9 mouse cellular contexts compared by ENCODE assay signal in genomic region chr6:22802399-22803092, GRCm38 (mm10).
A peak's percentile ranks its signal among the peaks of the same experiment; 100 is the strongest.
DNase-seq lines count a peak whose midpoint lies in the region; ATAC-seq and TF ChIP-seq lines count a peak whose summit lies in the region.
"Had no signal": no experiment of that assay in that cellular context is flagged by ENCODE, and none has a peak within 500 bp of the region (broad histone marks: within the 10 kb centered on the region; RNA-seq: fewer than 3 reads in every experiment).

No protein-coding gene starts in this region.

- intact Hi-C loops in heart, postnatal 10 days (cut with DNase I), result no loop called here
- intact Hi-C loops in gastrocnemius, adult 2 months (cut with DNase I), result no loop called here

- no peaks in the 10 kb centered on the region for H3K36me3 ChIP-seq in embryonic facial prominence, embryonic 11.5 days (replicated peaks; ENCODE audit: control insufficient read depth, insufficient read depth, low read depth, low read length)
- H3K36me3 ChIP-seq in embryonic facial prominence, embryonic 10.5 days (replicated peaks), result no peaks in the 10 kb centered on the region
- no peaks in the 10 kb centered on the region for H3K36me3 ChIP-seq in C2C12 (ENCODE audit: control insufficient read depth, insufficient read depth)
- no peaks in the 10 kb centered on the region for H3K36me3 ChIP-seq in hindbrain, embryonic 13.5 days
- H3K36me3 ChIP-seq: heart, embryonic 15.5 days had no signal

- no peak for DNase-seq in embryonic facial prominence, embryonic 11.5 days (ENCODE audit: low spot score)
- no peak for DNase-seq in embryonic facial prominence, embryonic 10.5 days (ENCODE audit: low spot score)
- DNase-seq in cerebellum, adult 8-10 months, result peak; percentile 4
- DNase-seq in ovary, postnatal 36 days (ENCODE audit: low spot score), result no peak
- DNase-seq in heart, postnatal 10 days, result no peak
- no peak for DNase-seq in gastrocnemius, adult 2 months

- H3K79me3 ChIP-seq in C2C12 (ENCODE audit: low read depth), result no peaks in the 10 kb centered on the region

- H3K9me3 ChIP-seq in embryonic facial prominence, embryonic 11.5 days (replicated peaks; ENCODE audit: control insufficient read depth, low read length), result no peaks in the 10 kb centered on the region
- H3K9me3 ChIP-seq in embryonic facial prominence, embryonic 10.5 days, result no peaks in the 10 kb centered on the region
- H3K9me3 ChIP-seq in hindbrain, embryonic 13.5 days, result no peaks in the 10 kb centered on the region
- H3K9me3 ChIP-seq: heart, embryonic 15.5 days had no signal

- peak; percentile 52 for ATAC-seq in embryonic facial prominence, embryonic 11.5 days (replicated peaks; ENCODE audit: insufficient number of reproducible peaks, low FRiP score, low TSS enrichment, low read depth)
- ATAC-seq in hindbrain, embryonic 13.5 days (ENCODE audit: low FRiP score), result peak; percentile 80; the same call in 1 of the 2 replicates

- no peaks in the 10 kb centered on the region for H3K79me2 ChIP-seq in C2C12 (ENCODE audit: control insufficient read depth, insufficient read depth)

- no peak overlapping the region for H3ac ChIP-seq in C2C12 (ENCODE audit: control insufficient read depth, insufficient read length, low read depth)

- no peak overlapping the region for H3K4me2 ChIP-seq in embryonic facial prominence, embryonic 11.5 days (ENCODE audit: low read depth, low read length)
- H3K4me2 ChIP-seq in hindbrain, embryonic 13.5 days, result no peak overlapping the region
- H3K4me2 ChIP-seq: heart, embryonic 15.5 days had no signal

- no peak overlapping the region for H3K9ac ChIP-seq in embryonic facial prominence, embryonic 11.5 days (replicated peaks; ENCODE audit: low read length)
- no peak overlapping the region for H3K9ac ChIP-seq in hindbrain, embryonic 13.5 days
- H3K9ac ChIP-seq: heart, embryonic 15.5 days had no signal

- no peak overlapping the region for H3K4me3 ChIP-seq in embryonic facial prominence, embryonic 11.5 days (ENCODE audit: low read depth, low read length)
- no peak overlapping the region for H3K4me3 ChIP-seq in embryonic facial prominence, embryonic 10.5 days
- no peak overlapping the region for H3K4me3 ChIP-seq in C2C12 (ENCODE audit: insufficient read depth, poor library complexity, severe bottlenecking)
- H3K4me3 ChIP-seq in hindbrain, embryonic 13.5 days, result no peak overlapping the region
- H3K4me3 ChIP-seq in gastrocnemius, adult 2 months, result no peak overlapping the region
- H3K4me3 ChIP-seq: heart, embryonic 15.5 days had no signal

- no peaks in the 10 kb centered on the region for H3K4me1 ChIP-seq in embryonic facial prominence, embryonic 11.5 days (ENCODE audit: control insufficient read depth, insufficient read depth, low read length)
- H3K4me1 ChIP-seq in embryonic facial prominence, embryonic 10.5 days, result no peaks in the 10 kb centered on the region
- no peaks in the 10 kb centered on the region for H3K4me1 ChIP-seq in hindbrain, embryonic 13.5 days (replicated peaks)
- H3K4me1 ChIP-seq: heart, embryonic 15.5 days had no signal

- no peaks in the 10 kb centered on the region for H3K27me3 ChIP-seq in embryonic facial prominence, embryonic 11.5 days (ENCODE audit: control insufficient read depth, insufficient read depth, low read length)
- no peaks in the 10 kb centered on the region for H3K27me3 ChIP-seq in embryonic facial prominence, embryonic 10.5 days (replicated peaks; ENCODE audit: low read depth, poor library complexity, severe bottlenecking)
- H3K27me3 ChIP-seq in C2C12 (ENCODE audit: control insufficient read depth, insufficient read depth, insufficient read length), result no peaks in the 10 kb centered on the region
- H3K27me3 ChIP-seq in hindbrain, embryonic 13.5 days, result no peaks in the 10 kb centered on the region
- H3K27me3 ChIP-seq: heart, embryonic 15.5 days had no signal

- H3K27ac ChIP-seq in embryonic facial prominence, embryonic 11.5 days (replicated peaks; ENCODE audit: low read depth, low read length), result no peak overlapping the region
- no peak overlapping the region for H3K27ac ChIP-seq in embryonic facial prominence, embryonic 10.5 days (replicated peaks)
- H3K27ac ChIP-seq in hindbrain, embryonic 13.5 days, result no peak overlapping the region
- H3K27ac ChIP-seq in gastrocnemius, adult 2 months, result no peak overlapping the region
- H3K27ac ChIP-seq: heart, embryonic 15.5 days had no signal

- TF ChIP-seq CTCF in C2C12 (IDR thresholded peaks at IDR 0.05; ENCODE audit: control insufficient read depth, insufficient read depth, insufficient read length), result no peak
- no peak for TF ChIP-seq CTCF in gastrocnemius, adult 2 months (IDR thresholded peaks at IDR 0.05)

- WGBS in embryonic facial prominence, embryonic 11.5 days, result 64% methylated on average over 12 of the region's 12 CpGs
- 65% methylated on average over 12 of the region's 12 CpGs for WGBS in embryonic facial prominence, embryonic 10.5 days
- WGBS in hindbrain, embryonic 13.5 days, result 56% methylated on average over 12 of the region's 12 CpGs

TF ChIP-seq in C2C12, 6 proteins besides CTCF, POLR2A, EP300 and RAD21:
- TF ChIP-seq CEBPB (IDR thresholded peaks at IDR 0.05; ENCODE audit: low read depth) (peak; percentile 26), MYOG (IDR thresholded peaks at IDR 0.05; ENCODE audit: control insufficient read depth, extremely low read depth, insufficient read length) (no peak), MAX (IDR thresholded peaks at IDR 0.05) (no peak)
